Mouse (Mus musculus): ENCODE measurements at regions not wholly inside any gene's neighbourhood (a gene's known extent, or its start where the extent isn't known, plus 50 kb on each side); places are given as distances from the start of the nearest gene placed in this dataset.
A peak's percentile ranks its signal among the peaks of the same experiment; 100 is the strongest.

DNA sequence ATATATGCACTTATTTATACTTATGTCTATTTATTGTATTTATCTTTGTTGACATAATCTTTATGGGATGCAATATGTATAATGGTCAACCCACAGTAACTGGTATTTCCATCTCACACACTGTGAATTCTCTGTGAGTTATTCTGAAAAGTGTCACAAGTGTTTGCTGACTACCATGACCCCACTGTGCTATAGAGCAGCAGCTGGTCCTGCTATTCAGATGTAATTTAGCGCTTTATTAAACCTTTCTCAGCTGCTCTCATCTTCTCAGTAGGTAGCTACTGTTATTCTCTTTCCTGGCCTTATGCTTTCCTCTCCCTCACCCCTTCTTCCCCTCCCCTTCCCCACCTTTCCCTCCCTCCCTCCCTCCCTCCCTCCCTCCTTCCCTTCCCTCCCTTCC lies 296.0 kb upstream of the Dusp10 start:
- no peak for DNase-seq (ENCODE audit: low read depth, low spot score)

DNA sequence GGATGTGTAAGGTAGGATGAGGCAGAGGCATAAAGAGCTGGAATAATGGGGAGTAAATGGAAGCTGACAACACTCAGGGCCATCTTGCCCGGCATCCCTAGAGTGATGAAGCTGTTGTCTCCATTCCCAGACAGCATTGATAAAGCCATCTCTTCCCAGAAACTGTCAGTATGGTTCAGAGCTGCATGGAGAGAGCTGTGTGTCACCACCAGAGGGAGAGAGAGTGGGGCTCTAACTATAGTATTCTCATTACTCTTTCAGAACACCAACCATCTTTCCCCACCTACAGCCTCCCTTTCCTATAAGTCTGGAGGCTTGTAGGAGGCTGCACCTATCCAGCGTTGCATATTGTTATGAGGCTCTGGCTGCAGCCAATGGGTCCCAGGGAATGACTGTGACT lies 264.0 kb upstream of the Dusp10 start:
- peak; percentile 26 for DNase-seq (ENCODE audit: low read depth, low spot score)

DNA sequence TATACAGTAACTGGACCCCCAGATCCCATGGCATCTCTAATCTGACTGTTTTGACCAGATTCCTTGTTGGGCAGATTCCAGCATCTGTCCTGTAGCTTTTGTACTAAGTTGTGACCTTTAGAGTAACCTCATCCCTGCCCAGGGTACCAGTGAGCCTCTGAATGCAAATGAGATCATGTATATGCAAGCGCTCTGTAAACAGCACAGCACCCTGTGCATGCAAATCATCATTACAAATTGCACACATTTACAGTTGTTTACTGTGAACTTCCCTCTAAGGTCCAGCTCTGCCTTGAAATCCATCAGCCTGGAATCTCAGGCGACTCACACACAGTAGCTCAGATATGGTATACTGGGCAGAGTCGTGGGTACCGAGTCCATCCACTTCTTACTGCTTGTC lies 258.6 kb upstream of the Dusp10 start:
- no peak for DNase-seq (ENCODE audit: low read depth, low spot score)

DNA sequence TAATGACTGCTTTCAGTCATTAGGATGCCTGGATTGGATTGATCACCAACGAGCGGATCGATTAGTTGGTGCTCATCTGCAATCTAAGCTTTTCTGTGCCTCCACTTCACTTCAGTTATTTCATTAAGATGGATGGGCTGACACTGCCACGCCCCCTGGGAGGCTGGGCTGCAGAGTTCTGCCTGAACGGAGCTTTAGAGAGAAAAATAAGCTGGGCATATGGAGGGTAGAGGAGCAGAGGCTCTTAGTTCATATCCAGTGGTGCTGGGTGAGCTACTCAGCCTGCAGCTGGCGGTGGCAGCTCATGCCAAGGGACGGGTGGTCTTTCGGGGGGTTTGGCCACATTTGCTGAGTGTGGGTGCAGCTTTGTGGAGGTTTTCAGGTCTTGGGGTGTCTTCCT lies 256.4 kb upstream of the Dusp10 start:
- DNase-seq (ENCODE audit: low read depth, low spot score) = no peak

DNA sequence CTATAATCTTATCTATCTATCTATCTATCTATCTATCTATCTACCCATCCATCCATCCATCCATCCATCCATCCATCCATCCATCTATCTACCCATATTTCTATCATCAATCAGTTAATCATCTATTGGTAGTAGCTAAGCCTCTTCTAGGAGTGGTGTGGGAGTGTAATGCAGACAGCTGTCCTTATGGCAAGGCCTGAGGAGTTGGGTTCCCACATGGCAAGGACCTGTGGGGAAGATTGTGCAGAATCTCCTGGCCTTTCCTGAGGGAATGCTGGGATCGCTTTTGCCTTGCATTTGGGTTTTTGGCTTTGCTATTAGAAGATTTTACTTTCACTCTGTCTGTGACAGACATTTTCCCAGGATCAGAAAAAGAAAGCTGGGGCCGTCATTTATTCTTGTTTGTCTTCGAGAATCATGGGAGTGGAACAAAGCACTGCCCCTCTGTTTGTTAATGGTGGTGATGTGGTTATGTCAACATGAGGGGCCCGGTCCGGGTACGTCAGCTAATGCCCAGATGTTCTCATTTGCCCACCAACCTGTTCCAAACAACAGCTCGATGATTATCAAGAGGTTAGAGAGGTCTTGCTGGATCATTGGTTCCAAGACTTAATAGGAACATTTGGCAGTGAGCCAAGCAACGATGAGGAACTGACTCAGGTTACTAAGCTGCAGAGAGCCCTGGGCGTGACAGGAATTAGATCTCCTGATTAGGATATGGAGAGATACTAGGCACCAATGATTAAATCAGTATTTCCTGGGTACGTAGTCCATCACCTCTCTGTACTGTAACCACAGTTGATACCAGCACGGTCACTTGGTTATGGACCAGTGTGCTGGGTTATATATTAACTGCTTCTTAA lies 249.0 kb upstream of the Dusp10 start:
- DNase-seq (ENCODE audit: low read depth, low spot score) = no peak

DNA sequence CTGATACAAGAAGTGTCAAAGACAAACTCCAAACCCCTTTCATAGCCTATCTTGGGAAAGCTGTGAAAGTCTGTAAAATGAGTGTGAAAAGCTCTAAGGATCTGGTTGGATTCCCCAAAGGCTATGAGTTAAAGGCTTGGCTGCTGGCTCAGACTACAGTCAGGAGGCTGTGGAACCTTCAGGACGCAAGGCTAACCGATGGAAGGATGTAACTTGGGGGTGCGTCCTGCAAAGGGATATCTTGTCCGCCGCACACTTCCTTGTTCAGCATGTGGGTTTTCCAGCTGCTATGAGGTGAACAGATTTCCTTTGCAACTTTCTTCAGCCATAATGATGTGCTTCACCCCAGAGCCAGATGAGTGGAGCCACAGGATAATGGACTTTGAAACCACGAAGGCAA lies 240.3 kb upstream of the Dusp10 start:
- DNase-seq (ENCODE audit: low read depth, low spot score) = no peak

DNA sequence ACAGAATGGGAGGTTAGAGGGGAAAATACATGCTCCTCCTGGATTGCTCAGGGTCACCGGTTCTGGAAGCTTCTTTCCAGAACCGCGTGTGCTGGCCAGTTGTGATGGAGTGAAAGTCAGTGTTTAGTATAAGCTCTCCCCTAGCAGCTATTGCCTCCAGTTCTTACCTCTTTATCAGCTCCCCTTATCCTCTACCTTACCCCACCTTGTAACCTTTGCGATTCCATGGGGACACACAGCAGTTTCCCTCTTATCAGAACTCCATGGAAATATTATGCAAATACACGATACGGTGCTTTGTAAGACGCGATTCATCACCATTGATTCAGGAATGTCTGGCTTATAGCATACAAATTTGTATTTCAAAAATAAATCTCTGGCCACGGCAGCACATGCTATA lies 232.9 kb upstream of the Dusp10 start:
- no peak for DNase-seq (ENCODE audit: low read depth, low spot score)

DNA sequence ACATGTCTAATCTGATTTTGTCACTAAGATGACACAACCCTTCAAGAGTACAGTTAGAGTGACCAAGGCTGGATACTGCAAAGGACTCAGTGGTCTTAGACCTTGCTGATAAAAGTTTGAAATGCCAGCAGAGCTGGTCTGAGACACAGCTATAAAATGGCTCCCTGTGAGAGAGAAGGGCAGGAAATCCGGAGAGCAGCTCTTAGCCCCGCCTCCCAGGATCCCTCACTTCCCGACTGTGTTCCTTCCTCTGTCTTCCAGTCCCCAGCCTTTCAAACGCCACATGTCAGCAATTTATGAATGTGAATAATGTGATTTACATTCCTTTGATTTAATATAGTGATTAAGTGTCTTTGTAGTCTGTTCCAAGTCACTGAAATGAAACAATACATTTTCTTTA lies 232.3 kb upstream of the Dusp10 start:
- DNase-seq (ENCODE audit: low read depth, low spot score) = no peak

DNA sequence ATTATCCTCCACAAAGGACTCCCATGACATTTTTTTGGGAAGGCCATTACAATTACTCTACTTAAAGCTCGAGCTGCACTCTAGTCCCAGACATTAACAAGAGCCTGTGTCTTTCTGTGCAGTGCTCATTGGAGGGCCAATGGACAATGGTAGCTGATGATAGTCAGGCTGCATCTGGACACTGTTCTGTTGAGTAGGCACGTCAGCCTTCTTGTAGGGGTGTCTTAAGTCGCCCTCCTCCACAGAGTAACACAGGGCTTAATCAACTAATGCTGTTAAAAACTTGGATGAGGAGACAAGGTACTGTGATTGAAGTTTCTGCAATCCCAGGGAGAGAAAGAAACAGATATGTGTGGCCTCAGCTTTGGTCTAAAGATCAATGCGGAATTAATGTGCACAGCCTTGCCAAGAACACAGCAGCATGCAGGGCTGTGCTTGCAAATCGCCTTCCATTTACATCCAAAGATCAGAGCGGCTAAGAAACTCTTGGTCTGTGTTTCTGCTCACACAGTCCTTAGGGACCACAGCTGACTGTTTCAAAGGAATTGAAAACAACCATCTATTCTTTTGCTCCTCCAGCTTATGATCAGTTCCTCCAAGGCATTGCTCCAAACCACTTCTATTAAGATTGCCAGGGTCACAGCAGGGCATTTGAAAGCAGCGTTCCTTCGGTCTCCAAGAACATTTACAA lies 229.5 kb upstream of the Dusp10 start:
- DNase-seq (ENCODE audit: low read depth, low spot score) = peak; percentile 19

DNA sequence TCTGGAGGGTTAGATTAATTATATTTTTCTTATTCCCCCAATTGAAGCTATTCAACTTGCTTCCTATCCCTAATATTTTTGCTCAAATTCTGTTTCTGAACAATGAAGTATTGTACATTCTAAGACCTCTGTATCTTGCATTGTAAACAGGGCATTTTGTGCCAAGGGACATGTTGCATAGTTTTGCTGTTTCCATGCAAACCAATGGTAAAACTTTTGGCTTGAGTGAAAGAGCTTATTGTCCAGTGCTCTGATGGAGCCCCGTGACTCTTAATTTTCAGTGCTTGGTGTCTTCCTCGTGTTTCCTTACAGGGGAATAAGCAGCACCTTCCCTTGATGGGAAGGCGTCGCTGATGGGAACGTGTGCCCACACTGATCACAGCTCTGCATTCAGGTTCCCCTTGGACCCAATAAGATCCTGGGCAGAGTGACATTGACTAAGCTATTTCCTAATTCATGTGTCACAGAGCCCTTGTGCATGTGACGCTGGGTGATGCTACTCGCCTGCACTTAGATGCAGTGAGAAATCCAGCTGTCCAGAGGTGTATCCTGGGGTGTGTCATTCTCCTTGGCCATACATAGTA lies 220.8 kb upstream of the Dusp10 start:
- DNase-seq (ENCODE audit: low read depth, low spot score) = peak; percentile 80

DNA sequence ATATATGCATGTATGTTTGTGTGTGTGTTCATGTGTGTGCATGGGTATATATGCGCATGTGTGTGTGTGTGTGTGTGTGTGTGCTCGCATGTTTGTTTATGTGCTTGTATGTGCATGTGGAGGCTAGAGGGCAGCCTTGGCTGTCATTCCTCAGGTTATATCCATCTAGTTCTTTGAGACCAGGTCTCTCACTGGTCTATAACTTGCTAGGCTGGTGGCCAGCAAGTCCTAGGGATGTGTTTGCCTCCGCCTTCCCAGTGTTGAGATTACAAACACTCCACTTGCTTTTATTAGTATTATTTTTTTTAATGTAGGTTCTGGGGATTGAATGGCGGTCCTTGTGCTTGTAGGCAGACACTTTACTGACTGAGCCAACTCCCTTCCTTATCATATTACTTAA lies 219.8 kb upstream of the Dusp10 start:
- DNase-seq (ENCODE audit: low read depth, low spot score) = no peak

DNA sequence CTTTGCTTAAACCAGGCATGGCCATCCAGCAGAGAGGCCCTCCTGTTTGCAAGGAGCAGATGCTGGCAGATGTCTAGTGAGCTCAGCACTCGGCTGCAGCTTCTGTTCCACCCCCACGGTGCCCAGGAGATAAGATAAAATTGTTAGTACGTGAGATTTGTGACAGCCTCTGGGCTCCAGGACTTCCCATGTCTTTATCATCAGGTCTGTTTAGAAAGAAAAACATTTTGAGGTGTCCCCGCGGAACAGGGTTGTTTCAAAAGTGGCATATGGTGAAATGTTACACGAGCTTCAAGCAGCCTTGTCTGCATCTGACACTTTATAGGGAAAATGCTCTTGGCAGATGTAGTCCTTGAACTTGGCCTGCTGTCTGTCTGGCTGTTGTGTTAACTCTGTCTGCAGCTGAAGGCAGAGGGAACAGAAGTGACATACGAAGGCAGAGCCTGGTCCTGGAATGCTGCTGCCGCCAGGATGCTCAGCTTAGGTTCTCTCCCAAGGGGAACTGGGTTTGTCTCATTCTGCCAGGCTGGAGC lies 219.1 kb upstream of the Dusp10 start:
- peak; percentile 55 for DNase-seq (ENCODE audit: low read depth, low spot score)

DNA sequence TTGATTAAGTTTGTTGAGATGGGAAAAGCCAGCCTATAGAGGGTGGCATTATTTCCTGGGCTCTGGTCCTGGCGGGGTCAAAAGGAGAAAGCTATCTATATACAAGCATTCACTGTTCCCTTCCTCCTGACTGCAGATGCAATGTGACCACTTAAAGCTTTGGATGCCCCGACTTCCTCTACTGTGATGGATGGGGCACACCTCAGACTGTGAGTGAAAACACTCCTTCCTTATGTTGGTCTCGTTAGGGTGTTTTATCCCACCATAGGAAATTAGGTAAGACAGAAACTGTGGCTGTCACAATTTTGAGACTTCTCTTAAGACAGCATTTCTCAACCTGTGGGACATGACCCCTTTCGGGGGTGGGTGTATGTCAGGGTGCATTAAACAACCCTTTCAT lies 210.8 kb upstream of the Dusp10 start:
- DNase-seq (ENCODE audit: low read depth, low spot score) = no peak

DNA sequence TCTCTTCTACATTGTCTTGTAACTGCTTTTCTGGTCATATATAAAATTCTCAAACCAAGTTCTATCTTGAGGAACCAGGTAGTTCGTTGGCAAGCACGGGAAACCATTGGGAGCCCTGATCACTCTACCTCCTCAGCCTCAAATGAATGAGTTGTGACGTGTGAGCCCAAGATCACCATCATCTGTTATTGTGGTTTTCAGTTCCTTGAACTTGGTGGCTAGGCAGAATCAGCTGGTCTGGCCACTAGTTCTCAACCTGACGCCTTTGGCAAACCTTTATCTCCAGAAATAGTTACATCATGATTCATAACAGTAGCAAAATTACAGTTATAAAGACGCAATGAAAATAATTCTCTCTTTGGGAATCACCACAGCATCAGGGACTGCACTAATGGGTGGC lies 209.7 kb upstream of the Dusp10 start:
- DNase-seq (ENCODE audit: low read depth, low spot score) = no peak

DNA sequence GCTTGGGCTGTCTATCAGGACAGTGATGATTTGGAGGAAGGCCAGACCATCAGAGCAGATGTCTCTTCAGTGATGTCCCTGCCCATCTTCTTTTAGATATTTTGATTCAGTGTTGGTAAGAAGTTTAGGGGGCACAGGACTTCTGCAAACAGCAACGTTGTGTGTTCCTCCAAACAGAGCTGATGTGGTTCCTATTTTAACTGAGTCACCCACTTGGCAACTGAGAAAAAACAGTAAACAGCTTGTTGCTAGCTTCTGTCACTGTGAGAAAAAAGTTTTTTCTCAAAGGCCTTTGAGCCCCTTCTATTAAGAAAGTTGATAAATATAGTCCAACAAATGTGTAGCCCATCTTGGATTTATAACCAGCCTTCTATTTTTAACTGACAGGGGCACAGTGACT lies 209.3 kb upstream of the Dusp10 start:
- no peak for DNase-seq (ENCODE audit: low read depth, low spot score)

DNA sequence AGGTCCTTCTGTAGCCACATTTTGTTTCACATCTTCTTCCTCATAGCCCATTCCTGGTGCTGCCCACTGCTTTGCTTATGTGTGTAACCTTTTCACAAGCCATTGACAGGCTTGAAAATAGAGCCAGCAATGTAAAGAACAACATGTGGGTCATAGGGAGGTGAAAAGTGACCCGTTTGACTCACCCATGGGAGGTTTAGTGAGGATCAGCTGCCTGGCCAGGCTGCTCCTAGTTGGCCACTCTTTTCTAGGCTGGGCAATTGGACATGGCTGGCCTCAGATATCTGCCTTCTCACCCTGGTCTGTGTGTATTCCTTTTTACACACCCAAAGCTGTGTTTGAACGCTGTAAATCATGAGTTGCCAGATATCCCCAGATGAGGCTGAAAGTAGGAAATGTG lies 208.8 kb upstream of the Dusp10 start:
- no peak for DNase-seq (ENCODE audit: low read depth, low spot score)

DNA sequence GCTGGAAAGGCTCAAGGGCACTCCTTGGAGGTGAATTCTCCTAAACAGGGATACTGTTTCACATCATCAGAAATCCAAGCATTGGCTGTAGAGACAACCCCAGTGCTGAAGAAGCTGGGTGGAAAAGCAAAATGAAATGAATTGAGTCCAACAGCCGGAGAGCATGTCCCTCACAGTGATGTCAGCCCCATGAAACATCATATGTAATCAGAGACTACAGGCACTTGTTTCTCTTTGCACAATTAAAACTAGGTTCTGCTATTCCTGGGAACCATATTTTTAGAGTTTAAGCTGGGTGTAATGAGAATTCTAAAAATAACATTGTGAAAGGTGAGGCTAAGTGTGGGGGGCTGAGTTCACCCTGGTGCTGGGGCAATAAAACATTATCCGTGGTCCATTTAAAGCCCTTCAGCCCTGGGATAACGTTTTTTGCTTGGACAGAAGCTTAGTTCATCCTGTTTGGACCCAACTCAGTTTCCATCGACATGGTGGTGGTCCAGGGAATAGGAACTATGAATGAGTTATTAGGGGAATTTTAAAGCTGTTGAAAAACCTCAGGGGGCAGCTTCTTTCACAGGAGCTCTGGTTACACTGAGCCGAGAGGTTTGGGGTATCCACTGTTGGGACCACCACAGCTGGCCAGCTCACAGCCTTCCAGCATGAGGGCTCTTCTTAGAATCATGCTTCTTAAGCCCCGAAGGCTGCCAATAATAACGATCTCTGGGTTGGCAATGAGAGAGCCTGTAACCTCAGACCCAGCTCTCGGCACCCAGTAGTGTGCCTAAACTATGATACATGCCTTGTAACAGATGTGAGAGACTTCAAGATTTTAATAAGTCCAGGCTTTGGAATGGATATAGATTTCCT lies 206.0 kb upstream of the Dusp10 start:
- DNase-seq (ENCODE audit: low read depth, low spot score) = no peak

DNA sequence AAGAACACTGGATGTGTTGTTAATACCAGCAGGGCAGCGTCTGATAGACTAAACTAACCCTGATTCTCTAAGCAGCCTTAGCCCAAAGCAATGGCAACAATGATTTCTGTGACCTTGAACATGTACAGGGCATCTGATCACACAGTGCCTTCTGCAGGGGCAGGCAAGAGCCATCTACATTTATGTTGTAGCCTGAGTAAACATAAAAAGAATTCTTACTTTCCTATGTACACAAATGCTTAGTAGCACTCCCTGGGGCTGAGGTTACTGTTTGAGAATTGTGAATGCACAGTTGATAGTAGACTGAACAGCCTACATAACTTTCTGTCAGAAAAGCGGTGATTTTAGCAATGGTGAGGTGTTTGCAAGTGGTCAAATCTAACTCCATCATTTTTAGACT lies 204.9 kb upstream of the Dusp10 start:
- DNase-seq (ENCODE audit: low read depth, low spot score) = no peak

DNA sequence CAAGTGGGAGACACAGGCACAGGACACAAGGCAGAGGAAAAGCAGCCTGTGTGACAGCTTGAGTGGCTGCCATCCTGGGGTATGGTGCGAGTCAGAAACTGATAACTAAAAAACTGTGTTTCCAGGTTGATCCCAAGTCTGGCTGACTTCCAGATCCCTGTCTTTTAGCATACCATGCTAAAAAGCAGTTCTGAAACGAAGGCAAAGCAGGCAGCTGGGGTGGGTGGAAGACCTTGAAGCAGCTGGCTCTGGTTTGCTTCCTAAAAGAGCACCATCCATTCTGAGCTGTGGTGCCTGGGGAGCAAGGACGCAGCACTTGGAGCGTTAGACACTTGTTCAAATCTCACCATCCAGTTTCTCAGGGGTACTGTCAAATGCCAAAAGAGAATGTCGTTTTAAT lies 192.5 kb upstream of the Dusp10 start:
- peak; percentile 65 for DNase-seq (ENCODE audit: low read depth, low spot score)

DNA sequence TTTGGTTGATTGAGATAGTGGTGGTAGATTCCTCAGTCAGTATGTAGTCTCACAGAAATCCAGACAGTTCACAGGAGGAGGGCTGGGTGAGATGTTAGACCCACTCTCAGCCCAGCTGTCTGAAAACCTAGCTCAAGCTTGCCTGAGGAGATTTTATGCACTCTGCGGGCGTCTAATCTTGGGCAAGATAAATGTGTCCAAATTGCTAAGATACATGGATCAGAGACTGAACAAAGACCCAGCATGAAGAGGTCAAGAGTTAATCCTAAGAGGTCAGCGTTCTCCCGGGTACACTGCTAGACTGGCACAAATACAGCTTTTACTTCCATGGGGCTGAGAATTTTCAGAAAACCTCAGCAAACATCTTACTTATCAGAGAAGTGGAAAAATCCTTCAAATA lies 186.8 kb upstream of the Dusp10 start:
- DNase-seq (ENCODE audit: low read depth, low spot score) = no peak

DNA sequence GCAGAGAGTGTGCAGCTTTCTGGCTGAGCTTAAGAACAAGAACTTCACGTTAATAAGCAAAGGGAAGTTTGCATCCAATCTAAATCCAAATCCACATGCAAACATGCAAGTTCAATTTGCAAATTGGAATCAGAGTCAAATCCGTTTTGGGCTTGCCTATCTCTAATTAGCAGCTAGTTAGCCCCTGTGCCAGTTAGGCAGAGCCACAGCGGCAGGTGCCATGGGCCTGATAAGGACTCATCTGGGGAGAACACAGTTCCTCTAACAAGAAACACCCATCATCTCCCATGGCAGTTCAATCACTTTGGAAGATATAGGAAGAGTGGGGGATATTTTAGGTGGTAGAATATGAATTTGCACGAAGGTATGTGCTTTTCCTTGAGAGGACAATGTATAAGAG lies 168.0 kb upstream of the Dusp10 start:
- no peak for DNase-seq (ENCODE audit: low read depth, low spot score)

All from brain, adult 2 months (tissue).